Mouse (Mus musculus) MEL (cell line): ENCODE data around the gene Ankrd53.

ENCODE experiments used
- CTCF ChIP-seq, 3 experiments: IDR thresholded peaks in 2 of 3; conservative IDR thresholded peaks in 1 of 3; 2 replicates each; pipeline ENCODE4 v1.5.1; 2011 to 2012; ENCODE audit warnings: low read length in 3 of 3, low read depth in 2 of 3, mild to moderate bottlenecking in 2 of 3, improper control_type of control experiment in 1 of 3, inconsistent platforms in 1 of 3, mixed read lengths in 1 of 3, moderate library complexity in 1 of 3; ENCODE audit not compliant: control insufficient read depth in 1 of 3, insufficient read depth in 1 of 3, poor library complexity in 1 of 3, severe bottlenecking in 1 of 3
- MEF2A ChIP-seq: IDR thresholded peaks from 2 replicates; pipeline ENCODE4 v1.6.1; 2014; ENCODE audit warnings: low read depth, mild to moderate bottlenecking, inconsistent platforms, low read length, improper control_type of control experiment; ENCODE audit not compliant: poor library complexity, insufficient replicate concordance, severe bottlenecking; ENCODE audit errors: extremely low read depth
- TAL1 ChIP-seq: IDR thresholded peaks from 2 replicates; pipeline ENCODE4 v1.6.1; 2012; ENCODE audit warnings: mild to moderate bottlenecking, inconsistent platforms, low read length, moderate library complexity, mixed read lengths

- no peak for TF ChIP-seq TAL1
- no peak for TF ChIP-seq CTCF (IDR thresholded peaks at IDR 0.05 in 2 of 3, conservative IDR thresholded peaks at IDR 0.05 in 1 of 3; ENCODE audit: control insufficient read depth in 1 of 3, insufficient read depth in 1 of 3, low read depth in 2 of 3, low read length in 3 of 3, poor library complexity in 1 of 3, severe bottlenecking in 1 of 3)
- no peak for TF ChIP-seq MEF2A
Measured at GRCm38 (mm10) chr6:83802033-83802432, 39.6 kb downstream of the Ankrd53 start.
